Mouse (Mus musculus): Measurements from ENCODE around the gene Dusp3. TPM values are rescaled to one million over a fixed set of nuclear protein-coding genes. Genes with fewer than 3 reads are reported as not detected.

The Dusp3 gene
- polyA plus RNA-seq, 1 experiment from 2014 or later: 16.9 TPM

DNA sequence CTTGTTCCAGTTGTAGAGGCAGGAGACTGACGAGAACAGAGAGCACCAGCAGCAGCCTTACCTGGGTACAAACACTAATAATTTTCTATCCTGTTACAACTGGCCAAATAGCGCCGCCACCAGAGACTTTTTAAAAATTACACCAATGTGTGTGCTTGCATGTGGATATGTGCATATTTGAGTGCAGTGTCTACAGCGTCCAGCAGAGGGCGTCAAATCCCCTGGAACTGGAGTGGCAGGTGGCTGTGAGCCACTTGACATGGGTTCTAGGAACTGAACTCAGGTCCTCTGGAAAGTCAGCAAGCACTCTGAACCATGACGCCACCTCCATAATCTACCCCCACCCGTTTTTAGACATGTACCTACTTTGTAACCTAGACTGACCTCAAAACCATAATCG lies 17.4 kb upstream of the Dusp3 start:
- Histone ChIP-seq H3K4me2 (no peak overlapping the region), H3K4me1 (ENCODE audit: insufficient read depth) (no peaks in the 10 kb centered on the region), H3K27me3 (ENCODE audit: insufficient read depth, low read length) (no peaks in the 10 kb centered on the region), H3K36me3 (ENCODE audit: insufficient read depth) (no peaks in the 10 kb centered on the region; the same call in 1 of the 2 replicates), H3K9me3 (ENCODE audit: low read depth, low read length) (no peaks in the 10 kb centered on the region), H3K9ac (no peak overlapping the region), H3K4me3 (ENCODE audit: low read depth, low read length) (no peak overlapping the region), H3K27ac (ENCODE audit: low read depth) (no peak overlapping the region)
- peak; percentile 58 for TF ChIP-seq CTCF (IDR thresholded peaks at IDR 0.05; ENCODE audit: low read depth)
- WGBS: 87% methylated on average over 8 of the region's 8 CpGs
- DNase-seq: no peak
- no peak for ATAC-seq (ENCODE audit: insufficient read depth)

DNA sequence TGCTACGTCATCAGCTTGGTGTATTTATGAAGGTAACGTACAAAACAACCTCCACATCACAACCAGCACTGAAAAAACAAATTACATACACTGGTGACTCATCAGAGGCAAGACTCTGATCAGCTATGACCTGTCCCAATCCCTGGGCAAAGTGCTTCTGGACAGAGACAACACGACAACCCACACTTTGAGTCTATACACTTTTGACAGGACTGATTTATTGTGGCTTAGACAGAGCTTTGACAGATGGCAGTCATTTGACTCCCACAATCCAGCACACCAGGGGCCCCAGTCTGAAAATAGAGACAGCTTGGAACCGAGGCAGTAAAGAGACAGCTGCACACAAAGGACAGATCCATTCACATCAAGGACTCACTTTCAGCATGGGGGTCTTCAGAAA lies 12.7 kb upstream of the Dusp3 start:
- no peaks in the 10 kb centered on the region for H3K27me3 ChIP-seq (ENCODE audit: insufficient read depth, low read length)
- no peak overlapping the region for H3K9ac ChIP-seq
- H3K4me2 ChIP-seq: no peak overlapping the region
- WGBS: 58% methylated on average over 4 of the region's 4 CpGs
- no peak for TF ChIP-seq CTCF (IDR thresholded peaks at IDR 0.05; ENCODE audit: low read depth)
- ATAC-seq (ENCODE audit: insufficient read depth) (no peak), DNase-seq (no peak)
- no peak overlapping the region for H3K4me3 ChIP-seq (ENCODE audit: low read depth, low read length)
- H3K9me3 ChIP-seq (ENCODE audit: low read depth, low read length): no peaks in the 10 kb centered on the region
- H3K4me1 ChIP-seq (ENCODE audit: insufficient read depth): no peaks in the 10 kb centered on the region
- H3K36me3 ChIP-seq (ENCODE audit: insufficient read depth): no peaks in the 10 kb centered on the region; the same call in 1 of the 2 replicates
- no peak overlapping the region for H3K27ac ChIP-seq (ENCODE audit: low read depth)

DNA sequence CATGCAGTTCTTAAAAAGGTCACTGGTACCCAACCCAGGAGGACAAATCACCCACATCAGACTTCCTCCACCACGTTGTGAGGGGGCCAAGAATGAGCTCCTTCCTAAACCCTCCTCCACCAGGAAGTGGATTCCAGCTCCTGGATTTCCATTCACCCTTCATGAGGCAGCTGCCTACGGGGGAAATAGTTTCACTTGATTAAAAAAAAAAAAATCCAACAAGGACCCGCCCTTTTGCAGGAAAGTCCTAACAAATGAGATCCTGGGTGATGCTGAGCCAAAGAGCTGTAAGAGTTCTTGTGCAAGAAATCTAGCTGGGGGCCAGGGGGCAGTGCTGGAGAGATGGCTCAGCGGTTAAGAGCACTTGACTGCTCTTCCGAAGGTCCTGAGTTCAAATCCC lies 11.4 kb upstream of the Dusp3 start:
- Histone ChIP-seq H3K27me3 (ENCODE audit: insufficient read depth, low read length) (no peaks in the 10 kb centered on the region), H3K36me3 (ENCODE audit: insufficient read depth) (no peaks in the 10 kb centered on the region), H3K27ac (ENCODE audit: low read depth) (no peak overlapping the region), H3K4me3 (ENCODE audit: low read depth, low read length) (no peak overlapping the region), H3K9me3 (ENCODE audit: low read depth, low read length) (no peaks in the 10 kb centered on the region), H3K4me1 (ENCODE audit: insufficient read depth) (no peaks in the 10 kb centered on the region), H3K4me2 (no peak overlapping the region), H3K9ac (no peak overlapping the region)
- 36% methylated on average over 5 of the region's 5 CpGs for WGBS
- ATAC-seq (ENCODE audit: insufficient read depth): no peak
- peak; percentile 37 for DNase-seq
- TF ChIP-seq CTCF (IDR thresholded peaks at IDR 0.05; ENCODE audit: low read depth): no peak

DNA sequence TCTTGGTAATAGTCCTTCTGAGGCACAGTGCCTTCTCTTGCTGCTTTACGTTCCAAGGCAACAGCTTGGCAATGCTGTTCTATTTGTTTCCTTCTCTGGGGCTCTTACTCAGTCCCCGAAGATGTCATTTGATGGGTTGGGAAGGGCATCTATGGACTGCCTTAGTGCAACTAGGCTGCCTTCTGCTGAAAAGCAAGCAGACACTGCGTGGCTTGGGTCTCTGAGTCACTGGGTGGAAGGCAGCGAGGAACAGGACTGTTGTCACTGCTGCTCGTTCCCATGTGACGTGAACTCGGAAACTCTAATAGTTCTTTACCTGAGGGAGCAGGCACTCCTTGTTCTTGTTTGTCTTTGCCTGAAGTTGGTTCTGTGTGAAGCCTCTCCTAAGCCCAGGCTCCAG lies 9.1 kb upstream of the Dusp3 start:
- 84% methylated on average over 7 of the region's 7 CpGs for WGBS
- H3K27me3 ChIP-seq (ENCODE audit: insufficient read depth, low read length): no peaks in the 10 kb centered on the region
- H3K9ac ChIP-seq: no peak overlapping the region
- H3K4me3 ChIP-seq (ENCODE audit: low read depth, low read length): no peak overlapping the region
- no peak for ATAC-seq (ENCODE audit: insufficient read depth)
- no peaks in the 10 kb centered on the region for H3K4me1 ChIP-seq (ENCODE audit: insufficient read depth)
- no peak for DNase-seq
- no peaks in the 10 kb centered on the region for H3K36me3 ChIP-seq (ENCODE audit: insufficient read depth)
- no peak overlapping the region for H3K4me2 ChIP-seq
- H3K27ac ChIP-seq (ENCODE audit: low read depth): no peak overlapping the region
- no peaks in the 10 kb centered on the region for H3K9me3 ChIP-seq (ENCODE audit: low read depth, low read length)
- no peak for TF ChIP-seq CTCF (IDR thresholded peaks at IDR 0.05; ENCODE audit: low read depth)

DNA sequence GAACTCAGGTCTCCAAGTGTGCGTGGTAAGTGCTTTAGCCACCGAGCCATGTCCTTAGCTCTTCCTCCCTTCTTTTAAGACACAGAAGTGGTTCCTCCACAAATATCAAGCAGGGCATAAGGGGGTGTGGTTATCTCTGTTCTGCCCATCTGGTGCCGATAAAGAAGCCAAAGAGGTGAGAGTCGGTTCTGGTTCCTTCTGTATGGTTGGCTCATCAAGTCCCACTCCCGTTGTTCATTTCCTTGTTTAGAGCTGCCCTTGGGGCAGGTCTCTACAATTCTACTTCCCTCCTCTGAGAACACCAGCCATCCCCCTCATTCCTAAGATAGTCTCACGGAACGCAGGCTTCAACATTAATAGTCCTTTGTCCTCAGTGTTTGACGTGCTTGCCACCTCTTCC lies 7.3 kb upstream of the Dusp3 start:
- H3K4me3 ChIP-seq (ENCODE audit: low read depth, low read length): no peak overlapping the region
- DNase-seq (peak; percentile 17), ATAC-seq (ENCODE audit: insufficient read depth) (no peak)
- H3K4me2 ChIP-seq: no peak overlapping the region
- H3K27me3 ChIP-seq (ENCODE audit: insufficient read depth, low read length): no peaks in the 10 kb centered on the region
- no peak overlapping the region for H3K9ac ChIP-seq
- no peaks in the 10 kb centered on the region for H3K4me1 ChIP-seq (ENCODE audit: insufficient read depth)
- no peaks in the 10 kb centered on the region for H3K9me3 ChIP-seq (ENCODE audit: low read depth, low read length)
- H3K36me3 ChIP-seq (ENCODE audit: insufficient read depth): no peaks in the 10 kb centered on the region
- WGBS: 55% methylated on average over 8 of the region's 8 CpGs
- no peak overlapping the region for H3K27ac ChIP-seq (ENCODE audit: low read depth)
- TF ChIP-seq CTCF (IDR thresholded peaks at IDR 0.05; ENCODE audit: low read depth): no peak

DNA sequence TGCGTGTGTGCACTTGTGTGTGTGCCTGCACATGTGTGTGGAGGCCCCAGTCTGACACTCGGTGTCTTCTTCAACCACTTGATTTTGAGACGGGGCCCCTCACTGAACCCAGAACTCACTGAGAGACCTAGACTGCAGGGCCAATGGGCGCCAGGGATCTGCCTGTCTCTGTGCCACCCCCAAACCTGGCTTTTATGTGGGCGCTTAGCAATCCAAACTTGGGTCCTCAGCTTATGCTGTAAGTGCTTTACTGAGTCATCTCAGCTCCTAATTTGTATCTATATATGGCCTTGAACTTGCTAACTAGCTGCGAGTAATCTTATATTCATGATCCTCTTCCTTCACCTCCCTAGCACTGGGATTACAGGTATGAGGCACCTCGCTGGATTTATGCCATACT lies 5.6 kb upstream of the Dusp3 start:
- Histone ChIP-seq H3K27me3 (ENCODE audit: insufficient read depth, low read length) (no peaks in the 10 kb centered on the region), H3K9me3 (ENCODE audit: low read depth, low read length) (no peaks in the 10 kb centered on the region), H3K4me1 (ENCODE audit: insufficient read depth) (no peaks in the 10 kb centered on the region), H3K4me3 (ENCODE audit: low read depth, low read length) (no peak overlapping the region), H3K27ac (ENCODE audit: low read depth) (no peak overlapping the region), H3K9ac (no peak overlapping the region), H3K36me3 (ENCODE audit: insufficient read depth) (no peaks in the 10 kb centered on the region), H3K4me2 (no peak overlapping the region)
- WGBS: 83% methylated on average over 7 of the region's 7 CpGs
- TF ChIP-seq CTCF (IDR thresholded peaks at IDR 0.05; ENCODE audit: low read depth): no peak
- DNase-seq: no peak
- no peak for ATAC-seq (ENCODE audit: insufficient read depth)

DNA sequence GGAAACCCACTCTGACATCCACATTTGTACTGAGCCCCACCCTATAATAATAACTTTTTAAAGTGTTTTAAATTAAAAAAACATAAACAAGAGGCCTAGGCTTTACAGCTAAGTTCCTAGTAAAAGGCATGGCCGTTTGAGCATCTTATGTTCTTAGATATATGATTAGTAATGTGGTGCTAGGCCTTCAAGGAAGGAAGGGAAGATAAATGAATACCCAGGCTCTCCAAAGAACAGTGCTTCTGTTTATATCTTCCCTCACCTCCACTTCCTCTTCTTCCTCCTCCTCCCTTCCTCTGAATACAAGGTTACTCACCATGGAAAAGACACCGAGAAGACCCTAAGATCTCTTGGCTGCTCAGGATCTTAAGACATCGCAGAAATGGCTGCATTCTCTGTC lies 5.0 kb upstream of the Dusp3 start:
- 59% methylated on average over 3 of the region's 3 CpGs for WGBS

DNA sequence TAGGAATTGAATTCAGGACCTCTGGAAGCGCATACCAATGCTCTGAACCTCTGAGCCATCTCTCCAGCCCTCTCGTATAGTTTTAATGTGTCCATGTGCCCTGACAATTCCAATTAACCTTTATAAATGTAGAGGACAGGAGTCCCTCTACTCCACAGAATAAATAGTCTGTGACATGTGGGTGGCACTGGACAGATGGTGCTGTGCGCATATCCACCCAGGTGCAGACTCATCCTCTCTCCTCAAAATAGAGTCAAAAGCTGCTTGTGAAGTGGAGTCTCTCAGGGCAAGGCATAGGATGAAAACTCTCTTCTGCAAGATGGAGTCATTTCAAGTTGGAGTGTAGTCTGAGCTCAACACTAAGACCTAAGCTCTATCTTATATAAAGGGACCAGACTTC lies 3.4 kb upstream of the Dusp3 start:
- no peak overlapping the region for H3K27ac ChIP-seq (ENCODE audit: low read depth)
- H3K9ac ChIP-seq: no peak overlapping the region
- no peaks in the 10 kb centered on the region for H3K9me3 ChIP-seq (ENCODE audit: low read depth, low read length)
- H3K4me3 ChIP-seq (ENCODE audit: low read depth, low read length): no peak overlapping the region
- ATAC-seq (ENCODE audit: insufficient read depth): no peak
- no peak for DNase-seq
- WGBS: 89% methylated on average over 3 of the region's 3 CpGs
- no peaks in the 10 kb centered on the region for H3K4me1 ChIP-seq (ENCODE audit: insufficient read depth)
- no peaks in the 10 kb centered on the region for H3K27me3 ChIP-seq (ENCODE audit: insufficient read depth, low read length)
- no peaks in the 10 kb centered on the region for H3K36me3 ChIP-seq (ENCODE audit: insufficient read depth)
- no peak overlapping the region for H3K4me2 ChIP-seq
- TF ChIP-seq CTCF (IDR thresholded peaks at IDR 0.05; ENCODE audit: low read depth): no peak

More for the DNA sequence above, 5.0 kb upstream of the Dusp3 start:
- no peak for TF ChIP-seq CTCF (IDR thresholded peaks at IDR 0.05; ENCODE audit: low read depth)
- Histone ChIP-seq H3K9me3 (ENCODE audit: low read depth, low read length) (no peaks in the 10 kb centered on the region), H3K4me1 (ENCODE audit: insufficient read depth) (no peaks in the 10 kb centered on the region), H3K27me3 (ENCODE audit: insufficient read depth, low read length) (no peaks in the 10 kb centered on the region), H3K4me2 (no peak overlapping the region), H3K4me3 (ENCODE audit: low read depth, low read length) (no peak overlapping the region), H3K27ac (ENCODE audit: low read depth) (no peak overlapping the region), H3K9ac (no peak overlapping the region), H3K36me3 (ENCODE audit: insufficient read depth) (no peaks in the 10 kb centered on the region)
- DNase-seq: no peak
- ATAC-seq (ENCODE audit: insufficient read depth): no peak

All from lung, embryonic 14.5 days (tissue).